Mouse (Mus musculus) MEL (cell line): Measurements from ENCODE around the gene Ngrn.

ENCODE experiments used
- CTCF ChIP-seq, 3 experiments: IDR thresholded peaks in 2 of 3; conservative IDR thresholded peaks in 1 of 3; 2 replicates each; pipeline ENCODE4 v1.5.1; 2011 to 2012; ENCODE audit warnings: low read length in 3 of 3, low read depth in 2 of 3, mild to moderate bottlenecking in 2 of 3, improper control_type of control experiment in 1 of 3, inconsistent platforms in 1 of 3, mixed read lengths in 1 of 3, moderate library complexity in 1 of 3; ENCODE audit not compliant: control insufficient read depth in 1 of 3, insufficient read depth in 1 of 3, poor library complexity in 1 of 3, severe bottlenecking in 1 of 3
- EP300 ChIP-seq, 2 experiments: IDR thresholded peaks; 2 replicates each; pipeline ENCODE4 v1.6.1; 2011; ENCODE audit warnings: improper control_type of control experiment in 2 of 2, low read length in 2 of 2, low read depth in 1 of 2, mild to moderate bottlenecking in 1 of 2
- MAX ChIP-seq: IDR thresholded peaks from 2 replicates; pipeline ENCODE4 v1.6.1; 2011; ENCODE audit warnings: low read length, improper control_type of control experiment
- MXI1 ChIP-seq: IDR thresholded peaks from 2 replicates; pipeline ENCODE4 v1.6.1; 2011; ENCODE audit warnings: mild to moderate bottlenecking, low read depth, low read length, improper control_type of control experiment
- MYC ChIP-seq: IDR thresholded peaks from 2 replicates; pipeline ENCODE4 v1.6.1; 2011; ENCODE audit warnings: low read depth, mild to moderate bottlenecking, low read length, improper control_type of control experiment, moderate library complexity
- POLR2A ChIP-seq, 2 experiments: IDR thresholded peaks; 2 replicates each; pipeline ENCODE4 v1.6.1; 2011 to 2012; ENCODE audit warnings: low read length in 2 of 2, mild to moderate bottlenecking in 2 of 2, control low read depth in 1 of 2, improper control_type of control experiment in 1 of 2, low read depth in 1 of 2, moderate library complexity in 1 of 2; ENCODE audit not compliant: control insufficient read depth in 1 of 2, insufficient read depth in 1 of 2, poor library complexity in 1 of 2
- RAD21 ChIP-seq: IDR thresholded peaks from 2 replicates; pipeline ENCODE4 v1.6.1; 2011; ENCODE audit warnings: mild to moderate bottlenecking, low read depth, low read length, improper control_type of control experiment
- ZNF384 ChIP-seq: IDR thresholded peaks from 2 replicates; pipeline ENCODE4 v1.6.1; 2012; ENCODE audit warnings: low read depth, mild to moderate bottlenecking, inconsistent platforms, low read length, improper control_type of control experiment

DNA sequence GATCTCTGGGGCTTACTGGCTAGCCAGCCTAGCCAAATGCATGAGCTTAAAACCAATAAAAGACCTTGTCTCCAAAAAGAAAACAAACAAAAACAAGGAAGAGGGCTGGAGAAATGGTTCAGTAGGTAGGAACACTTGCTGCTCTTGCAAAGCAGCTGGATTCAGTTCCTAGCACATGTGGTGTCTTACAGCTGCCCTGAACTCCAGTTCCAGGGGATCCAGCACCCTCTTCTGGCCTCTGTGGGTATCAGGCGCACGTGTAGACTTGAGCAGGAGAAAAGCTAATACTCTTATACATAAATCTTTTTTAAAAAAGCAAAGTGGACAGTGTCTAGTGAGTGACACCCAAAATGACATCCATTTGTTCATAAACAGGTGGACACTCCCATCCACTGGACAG is 40.5 kb downstream of the Ngrn start:
- TF ChIP-seq POLR2A (IDR thresholded peaks at IDR 0.05; ENCODE audit: control insufficient read depth in 1 of 2, insufficient read depth in 1 of 2, low read depth in 1 of 2, low read length in 2 of 2, poor library complexity in 1 of 2) (no peak), CTCF (IDR thresholded peaks at IDR 0.05 in 2 of 3, conservative IDR thresholded peaks at IDR 0.05 in 1 of 3; ENCODE audit: control insufficient read depth in 1 of 3, insufficient read depth in 1 of 3, low read depth in 2 of 3, low read length in 3 of 3, poor library complexity in 1 of 3, severe bottlenecking in 1 of 3) (peak in 2 of 3 experiments; percentile 37 to 45; a peak in 4 of 6 replicates), ZNF384 (no peak), MXI1 (no peak), EP300 (IDR thresholded peaks at IDR 0.05; ENCODE audit: low read depth in 1 of 2, low read length in 2 of 2) (no peak), MAX (no peak), RAD21 (peak; percentile 32), MYC (no peak)
